Mouse (Mus musculus) forebrain, embryonic 14.5 days (tissue): ENCODE measurements around the gene Rhot2. TPM values are rescaled to one million over a fixed set of nuclear protein-coding genes. Genes with fewer than 3 reads are reported as not detected.

Source experiments
- ATAC-seq: fragments of 200-750 bp; cut with Nextera tagmentation; 2 replicates; pipeline ENCODE4 v1.8.0; 2017; ENCODE audit warnings: mild to moderate bottlenecking, moderate library complexity
- DNase-seq: peaks from one replicate; pipeline ENCODE4 v3.0.0-alpha.2; 2015; ENCODE audit warnings: low spot score
- H3K27ac ChIP-seq: fragments of 300-500 bp; sonication (generic); 2 replicates; pipeline ENCODE4 v1.5.1; 2014; ENCODE audit warnings: low read depth, mild to moderate bottlenecking, control low read depth, low read length, moderate library complexity
- H3K27me3 ChIP-seq: fragments of 300-500 bp; sonication (generic); replicated peaks from 2 replicates; pipeline ENCODE4 v1.6.1; 2014; ENCODE audit warnings: low read length, control low read depth, mixed read lengths; ENCODE audit not compliant: control insufficient read depth, insufficient read depth
- H3K36me3 ChIP-seq: fragments of 300-500 bp; sonication (generic); 2 replicates; pipeline ENCODE4 v1.6.1; 2014; ENCODE audit warnings: low read length, control low read depth; ENCODE audit not compliant: control insufficient read depth, insufficient read depth
- H3K4me1 ChIP-seq: fragments of 300-500 bp; sonication (generic); 2 replicates; pipeline ENCODE4 v1.6.1; 2014; ENCODE audit warnings: antibody characterized with exemption, low read length, control low read depth; ENCODE audit not compliant: control insufficient read depth, insufficient read depth
- H3K4me2 ChIP-seq: fragments of 300-500 bp; sonication (generic); 2 replicates; pipeline ENCODE4 v1.6.1; 2014; ENCODE audit warnings: mild to moderate bottlenecking, control low read depth, low read length
- H3K4me3 ChIP-seq: fragments of 300-500 bp; sonication (generic); 2 replicates; pipeline ENCODE4 v1.5.1; 2014; ENCODE audit warnings: low read depth, low read length, control low read depth
- H3K9ac ChIP-seq: fragments of 300-500 bp; sonication (generic); 2 replicates; pipeline ENCODE4 v1.6.1; 2014; ENCODE audit warnings: mild to moderate bottlenecking, low read length, control low read depth, moderate library complexity
- H3K9me3 ChIP-seq: fragments of 300-500 bp; sonication (generic); replicated peaks from 2 replicates; pipeline ENCODE4 v1.6.1; 2016; ENCODE audit warnings: low read length, control low read depth, mixed read lengths; ENCODE audit not compliant: control insufficient read depth
- WGBS: fragments of 180-500 bp; shearing (Covaris S2); extraction: QIAGEN DNeasy Blood & Tissue Kit; methylation state at CpG from one replicate; pipeline ENCODE4 v1.1.7; 2014; 5-methylcytosine and 5-hydroxymethylcytosine counted together
- polyA plus RNA-seq: library from polyadenylated mRNA; unstranded; fragments of >200 nt; fragmentation: Nextera tagmentation; extraction: Ambion mirVana; gene quantifications from 2 replicates; pipeline ENCODE4 v1.2.1, GENCODE M21; 2014

Gene Rhot2
- polyA plus RNA-seq, 1 experiment from 2014 or later: 11.3 TPM

- peak; percentile 56 for ATAC-seq
Observed at GRCm38 (mm10) chr17:25828712-25829557, 15.7 kb downstream of the Rhot2 start, which contains the start of gene Jmjd8. Gene Jmjd8 (plus strand): TSS chr17:25828867.

GRCm38 (mm10) chr17:25828223-25828594, 16.4 kb downstream of the Rhot2 start:
- H3K9me3 ChIP-seq: no peaks in the 10 kb centered on the region
- H3K4me3 ChIP-seq: peak overlapping the region; percentile 61
- no peaks in the 10 kb centered on the region for H3K27me3 ChIP-seq
- H3K4me1 ChIP-seq: peaks cover 35% of the 10 kb centered on the region
- ATAC-seq (no peak), DNase-seq (no peak)
- H3K4me2 ChIP-seq: peak overlapping the region; percentile 89
- peak overlapping the region; percentile 92; the same call in 1 of the 2 replicates for H3K27ac ChIP-seq
- WGBS: 83% methylated on average over 8 of the region's 8 CpGs
- H3K36me3 ChIP-seq: peaks cover 50% of the 10 kb centered on the region
- H3K9ac ChIP-seq: peak overlapping the region; percentile 88

More at GRCm38 (mm10) chr17:25828712-25829557, 15.7 kb downstream of the Rhot2 start, which contains the start of gene Jmjd8:
- no peaks in the 10 kb centered on the region for H3K9me3 ChIP-seq
- peak within 1 kb of the TSS; percentile 89 for H3K4me2 ChIP-seq
- H3K9ac ChIP-seq: peak within 1 kb of the TSS; percentile 88
- WGBS: 2% methylated on average over 32 of the region's 32 CpGs
- H3K4me1 ChIP-seq: peaks cover 38% of the 10 kb centered on the region
- H3K27ac ChIP-seq: peak within 1 kb of the TSS; percentile 92
- no peaks in the 10 kb centered on the region for H3K27me3 ChIP-seq
- peak; percentile 93 for DNase-seq
- peaks cover 50% of the 10 kb centered on the region for H3K36me3 ChIP-seq
- H3K4me3 ChIP-seq: peak within 1 kb of the TSS; percentile 61

GRCm38 (mm10) chr17:25827546-25828222, 17.0 kb downstream of the Rhot2 start:
- peak overlapping the region; percentile 89; the same call in 1 of the 2 replicates for H3K4me2 ChIP-seq
- no peak overlapping the region for H3K27ac ChIP-seq
- 91% methylated on average over 22 of the region's 22 CpGs for WGBS
- no peak overlapping the region for H3K4me3 ChIP-seq
- H3K36me3 ChIP-seq: peaks cover 50% of the 10 kb centered on the region
- H3K4me1 ChIP-seq: peaks cover 35% of the 10 kb centered on the region
- no peaks in the 10 kb centered on the region for H3K27me3 ChIP-seq
- H3K9me3 ChIP-seq: no peaks in the 10 kb centered on the region
- no peak for ATAC-seq
- H3K9ac ChIP-seq: no peak overlapping the region
- no peak for DNase-seq

- Histone ChIP-seq H3K9me3 (no peaks in the 10 kb centered on the region), H3K27ac (no peak overlapping the region), H3K9ac (no peak overlapping the region), H3K4me3 (no peak overlapping the region), H3K36me3 (peaks cover 50% of the 10 kb centered on the region), H3K27me3 (no peaks in the 10 kb centered on the region), H3K4me2 (no peak overlapping the region), H3K4me1 (peaks cover 34% of the 10 kb centered on the region)
- no peak for ATAC-seq
- DNase-seq: no peak
- 96% methylated on average over 13 of the region's 13 CpGs for WGBS
Observed at GRCm38 (mm10) chr17:25827011-25827410, 17.6 kb downstream of the Rhot2 start.

- Histone ChIP-seq H3K9ac (no peak overlapping the region), H3K27me3 (no peaks in the 10 kb centered on the region), H3K4me3 (no peak overlapping the region), H3K27ac (no peak overlapping the region), H3K4me1 (peaks cover 25% of the 10 kb centered on the region), H3K9me3 (no peaks in the 10 kb centered on the region), H3K36me3 (peaks cover 43% of the 10 kb centered on the region), H3K4me2 (no peak overlapping the region)
- DNase-seq (no peak), ATAC-seq (no peak)
- WGBS: 95% methylated on average over 27 of the region's 27 CpGs
Observed at GRCm38 (mm10) chr17:25825984-25826570, 18.6 kb downstream of the Rhot2 start.

GRCm38 (mm10) chr17:25825311-25825710, 19.3 kb downstream of the Rhot2 start:
- no peak overlapping the region for H3K9ac ChIP-seq
- WGBS: 85% methylated on average over 6 of the region's 6 CpGs

GRCm38 (mm10) chr17:25824362-25825142, 20.1 kb downstream of the Rhot2 start:
- H3K4me2 ChIP-seq: peak overlapping the region; percentile 96
- no peak overlapping the region for H3K27ac ChIP-seq
- peak overlapping the region; percentile 72 for H3K9ac ChIP-seq
- H3K27me3 ChIP-seq: 0 out of 2 replicates have a peak, but pooled peaks cover 5% of the 10 kb centered on the region
- 80% methylated on average over 17 of the region's 17 CpGs for WGBS
- DNase-seq (no peak), ATAC-seq (no peak)
- H3K9me3 ChIP-seq: no peaks in the 10 kb centered on the region
- peaks cover 34% of the 10 kb centered on the region for H3K36me3 ChIP-seq
- peak overlapping the region; percentile 46 for H3K4me3 ChIP-seq
- H3K4me1 ChIP-seq: peaks cover 19% of the 10 kb centered on the region

More at GRCm38 (mm10) chr17:25825311-25825710, 19.3 kb downstream of the Rhot2 start:
- Histone ChIP-seq H3K27me3 (0 out of 2 replicates have a peak, but pooled peaks cover 1% of the 10 kb centered on the region), H3K4me1 (peaks cover 25% of the 10 kb centered on the region), H3K4me2 (0 out of 2 replicates have a peak overlapping the region, but pooled peaks have one; percentile 96), H3K4me3 (no peak overlapping the region), H3K36me3 (peaks cover 35% of the 10 kb centered on the region), H3K27ac (no peak overlapping the region), H3K9me3 (no peaks in the 10 kb centered on the region)
- DNase-seq: no peak
- no peak for ATAC-seq

GRCm38 (mm10) chr17:25823452-25823851, 21.2 kb downstream of the Rhot2 start, which contains the start of gene Wdr24:
Gene Wdr24 (plus strand): TSS chr17:25823627.
- Histone ChIP-seq H3K4me1 (peaks cover 17% of the 10 kb centered on the region), H3K4me3 (peak within 1 kb of the TSS; percentile 46), H3K9me3 (no peaks in the 10 kb centered on the region), H3K36me3 (peaks cover 39% of the 10 kb centered on the region), H3K27ac (peak within 1 kb of the TSS; percentile 64), H3K4me2 (peak within 1 kb of the TSS; percentile 96), H3K27me3 (peaks cover 16% of the 10 kb centered on the region), H3K9ac (peak within 1 kb of the TSS; percentile 72)
- ATAC-seq: peak; percentile 83
- DNase-seq: peak; percentile 95
- WGBS: under 1% methylated on average over 18 of the region's 18 CpGs
